Mouse (Mus musculus) erythroblast, embryonic 14.5 days (primary cell): ENCODE results near the gene Dkk2. TPM values are rescaled to one million over a fixed set of nuclear protein-coding genes. Genes with fewer than 3 reads are reported as not detected.

ENCODE experiments used
- H3K27me3 ChIP-seq: 2 replicates; pipeline ENCODE4 v1.6.1; 2012; ENCODE audit warnings: inconsistent platforms; ENCODE audit not compliant: control insufficient read depth
- H3K36me3 ChIP-seq: 2 replicates; pipeline ENCODE4 v1.6.1; 2012; ENCODE audit warnings: mild to moderate bottlenecking, inconsistent platforms; ENCODE audit not compliant: control insufficient read depth
- H3K4me1 ChIP-seq: 2 replicates; pipeline ENCODE4 v1.6.1; 2012; ENCODE audit warnings: inconsistent platforms; ENCODE audit not compliant: control insufficient read depth
- H3K4me3 ChIP-seq: replicated peaks from 2 replicates; pipeline ENCODE3; 2012; ENCODE audit warnings: moderate library complexity, mild to moderate bottlenecking, inconsistent platforms
- H3K9me3 ChIP-seq: 2 replicates; pipeline ENCODE4 v1.6.1; 2012; ENCODE audit warnings: low read length, inconsistent platforms, mixed read lengths; ENCODE audit not compliant: control insufficient read depth
- GATA1 ChIP-seq: IDR thresholded peaks from 2 replicates; pipeline ENCODE4 v1.6.1; 2012; ENCODE audit warnings: low read length, inconsistent platforms, mixed read lengths
- TAL1 ChIP-seq: IDR thresholded peaks from 3 replicates; pipeline ENCODE4 v1.6.1; 2012; ENCODE audit warnings: low read length, inconsistent platforms, mixed read lengths
- polyA plus RNA-seq: library from polyadenylated mRNA; stranded (reverse); fragments of >175 nt; gene quantifications from 2 replicates; pipeline ENCODE4 v1.2.3, GENCODE M21; 2012

The Dkk2 gene
- polyA plus RNA-seq, 1 experiment, result not detected

GRCm38 (mm10) chr3:132219977-132220487, 134.9 kb downstream of the Dkk2 start:
- Histone ChIP-seq H3K9me3 (peaks cover 6% of the 10 kb centered on the region; the same call in 1 of the 2 replicates), H3K4me3 (no peak overlapping the region), H3K27me3 (no peaks in the 10 kb centered on the region), H3K36me3 (no peaks in the 10 kb centered on the region), H3K4me1 (no peaks in the 10 kb centered on the region)
- TF ChIP-seq GATA1 (no peak), TAL1 (no peak)

DNA sequence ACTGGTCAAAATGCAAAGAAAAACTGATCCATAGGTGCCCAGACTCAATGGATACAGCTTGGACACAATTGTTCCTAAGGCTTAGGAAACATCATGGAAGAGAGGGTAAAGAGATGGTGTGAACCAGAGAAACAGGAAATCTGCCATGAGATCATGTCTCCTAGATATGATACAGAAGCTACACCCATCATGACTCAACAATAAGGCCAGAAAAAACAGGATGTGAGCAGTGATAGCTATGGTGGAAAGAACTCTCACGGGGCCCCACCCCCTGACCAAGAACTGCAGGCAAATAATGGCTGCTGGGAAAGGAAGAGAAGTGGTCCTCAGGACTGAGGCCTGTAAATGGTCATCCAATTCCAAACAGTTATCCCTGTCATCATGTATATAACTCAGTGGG, 142.5 kb downstream of the Dkk2 start:
- TF ChIP-seq GATA1 (no peak), TAL1 (no peak)
- H3K9me3 ChIP-seq, result no peaks in the 10 kb centered on the region
- H3K27me3 ChIP-seq, result no peaks in the 10 kb centered on the region
- H3K4me1 ChIP-seq, result no peaks in the 10 kb centered on the region
- H3K4me3 ChIP-seq, result no peak overlapping the region
- no peaks in the 10 kb centered on the region for H3K36me3 ChIP-seq
